ENCODE assay signal across 8 mouse cellular contexts in genomic region chr2:129065437-129066282, GRCm38 (mm10). TPM values are rescaled to one million over a fixed set of nuclear protein-coding genes. Genes with fewer than 3 reads are reported as not detected.
DNase-seq lines count a peak whose midpoint lies in the region; ATAC-seq and TF ChIP-seq lines count a peak whose summit lies in the region.

Gene Ttl (plus strand): TSS chr2:129065942.

- under 1% methylated on average over 62 of the region's 62 CpGs for WGBS in cerebellum, adult 2 months
- 1% methylated on average over 60 of the region's 62 CpGs for WGBS in forebrain, postnatal 0 days
- WGBS in lung, embryonic 14.5 days, result 1% methylated on average over 62 of the region's 62 CpGs

- peak within 1 kb of the TSS; percentile 86 for H3K9ac ChIP-seq in forebrain, postnatal 0 days
- peak within 1 kb of the TSS; percentile 70 for H3K9ac ChIP-seq in lung, embryonic 14.5 days

- peak; percentile 81 for TF ChIP-seq POLR2A in cerebellum, adult 2 months (IDR thresholded peaks at IDR 0.05; ENCODE audit: borderline replicate concordance, insufficient read depth, low read length)

- intact Hi-C loops in heart, postnatal 36 days (cut with DNase I), result loop anchor here (5.0 to 10.0 kb wide), 2 partner anchors 98 to 381 kb away; partner anchors contain the start of genes Anapc1, Gm10762 and Zc3h6

- ATAC-seq in forebrain, postnatal 0 days, result peak; percentile 93
- peak; percentile 95 for ATAC-seq in lung, embryonic 14.5 days (ENCODE audit: insufficient read depth)
- peak; percentile 59 for ATAC-seq in neutrophil, adult 5-6 weeks (ENCODE audit: extremely low read depth, insufficient number of reproducible peaks, low FRiP score, poor library complexity, severe bottlenecking)

- H3K27ac ChIP-seq in cerebellum, adult 2 months (ENCODE audit: insufficient read depth, low read length), result peak within 1 kb of the TSS; percentile 84
- H3K27ac ChIP-seq in forebrain, postnatal 0 days (ENCODE audit: low read depth, low read length), result peak within 1 kb of the TSS; percentile 76
- H3K27ac ChIP-seq in layer of hippocampus, adult 2 months, result peak within 1 kb of the TSS; percentile 86
- peak within 1 kb of the TSS; percentile 56; the same call in 1 of the 2 replicates for H3K27ac ChIP-seq in lung, embryonic 14.5 days (ENCODE audit: low read depth)

- no peaks in the 10 kb centered on the region for H3K36me3 ChIP-seq in forebrain, postnatal 0 days (ENCODE audit: insufficient read depth)
- H3K36me3 ChIP-seq in lung, embryonic 14.5 days (ENCODE audit: insufficient read depth), result peaks cover 3% of the 10 kb centered on the region; the same call in 1 of the 2 replicates

- no peak for TF ChIP-seq CTCF in cerebellum, adult 2 months (IDR thresholded peaks at IDR 0.05; ENCODE audit: borderline replicate concordance, insufficient read depth, low read depth, low read length)
- TF ChIP-seq CTCF in forebrain, postnatal 0 days (IDR thresholded peaks at IDR 0.05; ENCODE audit: low read depth), result peak; percentile 9; the same call in 1 of the 2 replicates
- TF ChIP-seq CTCF in layer of hippocampus, adult 2 months (conservative IDR thresholded peaks at IDR 0.05), result no peak
- no peak for TF ChIP-seq CTCF in lung, embryonic 14.5 days (IDR thresholded peaks at IDR 0.05; ENCODE audit: low read depth)

- peak; percentile 86 for DNase-seq in Muller cell, postnatal 12 days (ENCODE audit: inconsistent ontology term)
- DNase-seq in cerebellum, adult 2 months, result peak; percentile 83 to 86
- peak; percentile 82 for DNase-seq in forebrain, postnatal 0 days
- peak; percentile 84 to 87 for DNase-seq in heart, postnatal 36 days
- peak; percentile 42 to 70 for DNase-seq in layer of hippocampus, adult 2 months (ENCODE audit: low spot score in 2 of 2)
- peak; percentile 86 for DNase-seq in lung, embryonic 14.5 days
- DNase-seq in testis, postnatal 14 days (ENCODE audit: low spot score), result peak; percentile 51

- no peaks in the 10 kb centered on the region for H3K9me3 ChIP-seq in forebrain, postnatal 0 days (ENCODE audit: low read length)
- H3K9me3 ChIP-seq in lung, embryonic 14.5 days (ENCODE audit: low read depth, low read length), result no peaks in the 10 kb centered on the region

- H3K4me1 ChIP-seq in cerebellum, adult 2 months (ENCODE audit: control insufficient read depth, insufficient read depth, low read length), result peaks cover 2% of the 10 kb centered on the region
- H3K4me1 ChIP-seq in forebrain, postnatal 0 days (ENCODE audit: insufficient read depth), result peaks cover 16% of the 10 kb centered on the region
- H3K4me1 ChIP-seq in lung, embryonic 14.5 days (ENCODE audit: insufficient read depth), result peaks cover 3% of the 10 kb centered on the region; the same call in 1 of the 2 replicates

- peak within 1 kb of the TSS; percentile 89 for H3K4me3 ChIP-seq in cerebellum, adult 2 months (replicated peaks; ENCODE audit: insufficient read depth, low read depth, low read length)
- H3K4me3 ChIP-seq in forebrain, postnatal 0 days (ENCODE audit: low read depth, low read length), result peak within 1 kb of the TSS; percentile 81
- peak within 1 kb of the TSS; percentile 98 for H3K4me3 ChIP-seq in layer of hippocampus, adult 2 months
- peak within 1 kb of the TSS; percentile 82 for H3K4me3 ChIP-seq in lung, embryonic 14.5 days (ENCODE audit: low read depth, low read length)

- H3K4me2 ChIP-seq in forebrain, postnatal 0 days (ENCODE audit: low read depth), result peak within 1 kb of the TSS; percentile 81
- peak within 1 kb of the TSS; percentile 82 for H3K4me2 ChIP-seq in lung, embryonic 14.5 days

- H3K27me3 ChIP-seq in cerebellum, adult 2 months (ENCODE audit: control insufficient read depth, insufficient read depth, low read length), result no peaks in the 10 kb centered on the region
- no peaks in the 10 kb centered on the region for H3K27me3 ChIP-seq in forebrain, postnatal 0 days (ENCODE audit: insufficient read depth, low read length)
- no peaks in the 10 kb centered on the region for H3K27me3 ChIP-seq in lung, embryonic 14.5 days (ENCODE audit: insufficient read depth, low read length)

RNA-seq across cellular contexts. Expression of gene Ttl, which starts in this region (rescaled TPM):
- 23.3 and 23.5 TPM in 2 replicates for polyA plus RNA-seq in cerebellum, adult 2 months (2012; rRNA removed)
- 66.0 and 66.2 TPM in 2 replicates for total RNA-seq in forebrain, postnatal 0 days (2014; rRNA removed)
- polyA plus RNA-seq in forebrain, postnatal 0 days (2015; fragmentation: Nextera tagmentation; extraction: Ambion mirVana), result 28.0 and 31.7 TPM in 2 replicates
- total RNA-seq in heart, postnatal 36 days (2021), result 10 to 100 TPM; 18.8 to 19.9 TPM
- total RNA-seq in layer of hippocampus, adult 2 months (2021), result 10 to 100 TPM; 33.2 to 33.5 TPM
- 16.5 and 17.5 TPM in 2 replicates for polyA plus RNA-seq in lung, embryonic 14.5 days (2014; fragmentation: Nextera tagmentation; extraction: Ambion mirVana)
- total RNA-seq in neutrophil, adult 5-6 weeks (2017), result 1.4 and 4.2 TPM in 2 replicates

Comparison
In these comparisons a context has a peak if more than half of its experiments do, and no peak if none do; other contexts are left out.
1. Peak in every context shown above with its lines: DNase-seq, ATAC-seq, H3K4me3 ChIP-seq and H3K27ac ChIP-seq.